Mouse (Mus musculus) B cell, adult 2 months (primary cell): ENCODE data around the gene Map10.
A peak's percentile ranks its signal among the peaks of the same experiment; 100 is the strongest.

Experiments used
- DNase-seq, 2 experiments: peaks; one replicate each; pipeline ENCODE4 v3.0.0; 2022

The Map10 gene

GRCm38 (mm10) chr8:125718914-125719313, 49.3 kb downstream of the Map10 start:
- peak; percentile 21 to 22 for DNase-seq

- no peak for DNase-seq
These were observed 53.1 kb downstream of the Map10 start for GRCm38 (mm10) chr8:125722675-125723074.
